Mouse (Mus musculus) liver, adult 2 months (tissue): ENCODE results near the gene Epc2. TPM values are rescaled to one million over a fixed set of nuclear protein-coding genes. Genes with fewer than 3 reads are reported as not detected.

Source experiments
- DNase-seq: peaks from one replicate; pipeline ENCODE4 v3.0.0-alpha.2; 2011; ENCODE audit warnings: low read depth, low spot score; ENCODE audit errors: extremely low read depth
- H3K27ac ChIP-seq: fragments of 200-500 bp; replicated peaks from 2 replicates; pipeline ENCODE4 v1.5.1; 2012; ENCODE audit warnings: low read depth, mild to moderate bottlenecking, control low read depth, inconsistent platforms, low read length; ENCODE audit not compliant: insufficient read depth
- H3K27me3 ChIP-seq: fragments of 200-500 bp; 2 replicates; pipeline ENCODE4 v1.6.1; 2012; ENCODE audit warnings: mild to moderate bottlenecking, moderate library complexity, low read length, inconsistent platforms; ENCODE audit not compliant: control insufficient read depth, insufficient read depth
- H3K36me3 ChIP-seq: fragments of 200-500 bp; 2 replicates; pipeline ENCODE4 v1.6.1; 2012; ENCODE audit warnings: low read length, inconsistent platforms; ENCODE audit not compliant: control insufficient read depth, insufficient read depth
- H3K4me1 ChIP-seq: fragments of 200-500 bp; 2 replicates; pipeline ENCODE4 v1.6.1; 2011; ENCODE audit warnings: low read length; ENCODE audit not compliant: control insufficient read depth, insufficient read depth
- H3K4me3 ChIP-seq: fragments of 200-500 bp; 2 replicates; pipeline ENCODE4 v1.5.1; 2011; ENCODE audit warnings: low read depth, mild to moderate bottlenecking, control low read depth, low read length, moderate library complexity; ENCODE audit not compliant: insufficient read depth
- H3K79me2 ChIP-seq: fragments of 200-500 bp; 2 replicates; pipeline ENCODE4 v1.6.1; 2012; ENCODE audit warnings: inconsistent platforms, mild to moderate bottlenecking, low read length, moderate library complexity; ENCODE audit not compliant: control insufficient read depth, insufficient read depth
- H3K9ac ChIP-seq: fragments of 200-500 bp; 2 replicates; pipeline ENCODE4 v1.6.1; 2012; ENCODE audit warnings: low read depth, mild to moderate bottlenecking, control low read depth, inconsistent platforms, low read length
- CTCF ChIP-seq: fragments of 200-500 bp; IDR thresholded peaks from 2 replicates; pipeline ENCODE4 v1.5.1; 2011; ENCODE audit warnings: low read depth, low read length, control low read depth
- POLR2A ChIP-seq: fragments of 200-500 bp; IDR thresholded peaks from 2 replicates; pipeline ENCODE4 v1.6.1; 2011; ENCODE audit warnings: low read length, control low read depth; ENCODE audit not compliant: insufficient read depth; ENCODE audit errors: extremely low read depth
- WGBS: fragments of 180-500 bp; shearing (Covaris S2); methylation state at CpG from one replicate; pipeline ENCODE4 v1.1.7; 2018; 5-methylcytosine and 5-hydroxymethylcytosine counted together
- polyA plus RNA-seq: library from polyadenylated mRNA; depleted of rRNA; stranded (reverse); fragments of >200 nt; gene quantifications from 2 replicates; pipeline ENCODE4 v1.2.3, GENCODE M21; 2012
- total RNA-seq: library from RNA; depleted of rRNA; stranded (reverse); fragments of >200 nt; gene quantifications from 2 replicates; pipeline ENCODE4 v1.2.3, GENCODE M21; 2014

The Epc2 gene
- total and polyA plus RNA-seq, 2 experiments = 2.5 to 14.1 TPM

- TF ChIP-seq CTCF = no peak
- TF ChIP-seq POLR2A = no peak
- Histone ChIP-seq H3K27ac (no peak overlapping the region), H3K36me3 (no peaks in the 10 kb centered on the region), H3K4me1 (peaks cover 2% of the 10 kb centered on the region; the same call in 1 of the 2 replicates), H3K79me2 (no peaks in the 10 kb centered on the region), H3K9ac (no peak overlapping the region), H3K27me3 (no peaks in the 10 kb centered on the region), H3K4me3 (no peak overlapping the region)
- DNase-seq = no peak
- WGBS = 93% methylated on average over 3 of the region's 3 CpGs
These were observed 30.9 kb upstream of the Epc2 start for GRCm38 (mm10) chr2:49420396-49420795.

DNA sequence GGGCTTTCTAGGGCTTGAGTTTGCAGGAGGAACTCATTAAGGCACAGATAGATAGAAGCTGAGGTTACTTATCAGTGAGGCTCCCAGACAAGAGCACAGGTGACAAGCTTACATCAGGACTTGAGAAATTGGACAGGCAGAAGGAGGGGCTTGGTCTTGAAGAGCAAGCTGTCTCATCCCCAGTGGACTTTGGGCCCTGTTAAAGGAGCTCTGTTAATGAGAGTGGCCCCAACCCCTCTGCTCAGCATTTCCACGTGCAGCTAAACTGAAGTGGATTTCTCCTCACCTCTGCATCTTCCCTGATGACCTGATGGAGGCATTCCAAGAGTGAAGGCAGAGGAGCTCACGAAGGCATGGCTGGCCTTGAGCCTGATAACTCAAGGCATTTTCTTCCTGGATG lies 27.4 kb upstream of the Epc2 start:
- Histone ChIP-seq H3K4me1 (0 out of 2 replicates have a peak, but pooled peaks cover 2% of the 10 kb centered on the region), H3K9ac (no peak overlapping the region), H3K27me3 (no peaks in the 10 kb centered on the region), H3K27ac (no peak overlapping the region), H3K36me3 (no peaks in the 10 kb centered on the region), H3K4me3 (no peak overlapping the region), H3K79me2 (no peaks in the 10 kb centered on the region)
- no peak for TF ChIP-seq CTCF
- TF ChIP-seq POLR2A = no peak
- DNase-seq = no peak
- WGBS = 65% methylated on average over 2 of the region's 2 CpGs

DNA sequence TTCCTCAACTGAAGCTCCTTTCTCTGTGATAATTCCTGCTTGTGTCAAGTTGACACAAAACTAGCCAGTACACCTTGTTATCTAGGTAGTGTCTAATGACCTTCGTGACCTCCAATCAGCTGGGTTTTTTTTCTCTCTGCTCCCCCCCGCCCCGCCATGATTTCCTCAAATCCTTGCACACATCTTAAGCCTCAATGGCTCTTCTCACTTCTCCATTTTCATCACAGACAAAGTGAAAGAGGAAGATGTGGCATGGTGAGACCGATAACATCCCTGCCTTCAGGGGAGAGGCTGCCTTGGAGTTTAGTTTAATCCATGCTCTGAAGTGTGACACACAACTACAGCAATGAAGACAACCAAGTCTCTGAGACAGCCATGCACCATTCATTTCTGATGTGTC lies 26.5 kb upstream of the Epc2 start:
- no peak overlapping the region for H3K4me3 ChIP-seq
- H3K27me3 ChIP-seq = no peaks in the 10 kb centered on the region
- 61% methylated on average over 4 of the region's 4 CpGs for WGBS
- H3K27ac ChIP-seq = no peak overlapping the region
- H3K36me3 ChIP-seq = no peaks in the 10 kb centered on the region
- no peaks in the 10 kb centered on the region for H3K79me2 ChIP-seq
- 0 out of 2 replicates have a peak, but pooled peaks cover 2% of the 10 kb centered on the region for H3K4me1 ChIP-seq
- H3K9ac ChIP-seq = no peak overlapping the region
- peak; percentile 21 for DNase-seq
- TF ChIP-seq POLR2A (no peak), CTCF (no peak)

DNA sequence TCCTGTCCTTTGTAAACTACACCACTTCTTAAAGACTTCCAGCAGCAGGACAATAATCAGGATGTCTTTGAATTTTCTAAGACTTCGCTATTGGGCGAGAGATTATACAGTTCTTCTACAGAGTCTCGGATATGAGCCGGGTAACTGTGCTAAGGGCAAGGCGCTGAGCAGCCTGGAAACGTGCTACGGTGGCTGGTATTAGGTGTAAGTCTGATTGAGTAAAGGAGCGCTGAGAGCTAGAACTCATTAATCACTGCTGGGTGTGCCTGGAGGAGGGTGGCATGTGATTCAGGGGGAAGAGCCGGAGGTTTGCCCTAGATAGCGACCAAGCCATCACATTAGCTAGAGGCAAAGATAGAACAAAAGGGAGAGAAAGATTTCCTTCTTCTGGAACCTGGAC lies 25.1 kb upstream of the Epc2 start:
- H3K36me3 ChIP-seq = no peaks in the 10 kb centered on the region
- WGBS = 80% methylated on average over 10 of the region's 10 CpGs
- H3K4me3 ChIP-seq = no peak overlapping the region
- no peaks in the 10 kb centered on the region for H3K27me3 ChIP-seq
- no peak for DNase-seq
- 0 out of 2 replicates have a peak, but pooled peaks cover 2% of the 10 kb centered on the region for H3K4me1 ChIP-seq
- H3K9ac ChIP-seq = no peak overlapping the region
- H3K27ac ChIP-seq = no peak overlapping the region
- H3K79me2 ChIP-seq = no peaks in the 10 kb centered on the region
- TF ChIP-seq POLR2A = no peak
- TF ChIP-seq CTCF = no peak

DNA sequence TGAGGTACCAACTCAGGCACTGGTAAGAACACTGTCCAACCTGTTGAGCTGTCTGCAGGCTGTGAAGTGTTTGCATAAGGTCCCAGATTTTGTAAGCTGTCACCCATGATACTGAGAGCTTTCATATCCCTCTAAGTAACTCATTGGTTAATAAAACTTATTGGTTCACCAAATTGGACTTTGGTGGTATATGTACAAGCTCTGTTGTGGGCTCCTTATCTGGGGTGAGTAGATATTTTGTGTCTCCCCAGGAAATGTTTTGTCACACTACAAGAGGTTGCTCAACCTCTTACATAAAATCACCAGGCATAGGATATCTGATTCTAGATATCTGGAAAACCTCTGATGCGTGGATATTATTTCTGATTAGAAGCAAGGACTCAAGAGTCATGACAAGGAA lies 20.3 kb upstream of the Epc2 start:
- Histone ChIP-seq H3K36me3 (no peaks in the 10 kb centered on the region), H3K9ac (no peak overlapping the region), H3K27me3 (no peaks in the 10 kb centered on the region), H3K4me3 (no peak overlapping the region), H3K27ac (no peak overlapping the region), H3K4me1 (no peaks in the 10 kb centered on the region), H3K79me2 (no peaks in the 10 kb centered on the region)
- TF ChIP-seq CTCF (no peak), POLR2A (no peak)
- no peak for DNase-seq
- WGBS = 79% methylated on average over 1 of the region's 1 CpGs

DNA sequence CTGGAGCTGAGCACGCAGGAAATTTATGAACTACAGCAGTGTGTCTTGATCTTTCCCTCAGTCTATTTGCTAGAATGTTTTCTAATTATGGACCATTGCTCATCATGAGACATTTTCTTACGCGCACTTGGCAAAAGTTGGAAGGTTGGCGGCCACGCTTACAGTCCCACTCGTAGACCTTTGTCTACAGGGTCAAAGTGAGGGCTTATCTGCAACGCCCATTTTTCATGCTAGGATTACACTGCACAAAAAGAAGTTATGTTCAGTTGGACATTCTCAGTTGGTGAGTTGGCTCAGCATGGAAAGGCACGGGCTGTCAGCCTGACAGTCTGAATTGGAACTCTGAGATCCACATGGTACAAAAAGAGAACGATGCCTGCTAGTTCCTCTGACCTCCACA lies 18.1 kb upstream of the Epc2 start:
- no peaks in the 10 kb centered on the region for H3K4me1 ChIP-seq
- DNase-seq = no peak
- no peaks in the 10 kb centered on the region for H3K27me3 ChIP-seq
- H3K36me3 ChIP-seq = no peaks in the 10 kb centered on the region
- H3K27ac ChIP-seq = no peak overlapping the region
- TF ChIP-seq CTCF = no peak
- no peak for TF ChIP-seq POLR2A
- no peak overlapping the region for H3K9ac ChIP-seq
- 88% methylated on average over 9 of the region's 9 CpGs for WGBS
- H3K4me3 ChIP-seq = no peak overlapping the region
- H3K79me2 ChIP-seq = no peaks in the 10 kb centered on the region
